Mouse (Mus musculus) thymus, adult 18-20 months (tissue): ENCODE measurements around the gene Gbf1.
A peak's percentile ranks its signal among the peaks of the same experiment; 100 is the strongest.
"Not testable (repeated sequence)": the region's sequence is repeated elsewhere in the genome, so short reads cannot be mapped to it uniquely, and the experiment has no call there.

Experiments used
- DNase-seq, 2 experiments: peaks; one replicate each; pipeline ENCODE4 v3.0.0; 2022; ENCODE audit warnings: mixed read lengths in 2 of 2

Gbf1 gene

GRCm38 (mm10) chr19:46152127-46152803, at the start of gene Gbf1:
Gene Gbf1, plus strand, starts transcription at chr19:46152509.
- DNase-seq = peak; percentile 85 to 95

DNA sequence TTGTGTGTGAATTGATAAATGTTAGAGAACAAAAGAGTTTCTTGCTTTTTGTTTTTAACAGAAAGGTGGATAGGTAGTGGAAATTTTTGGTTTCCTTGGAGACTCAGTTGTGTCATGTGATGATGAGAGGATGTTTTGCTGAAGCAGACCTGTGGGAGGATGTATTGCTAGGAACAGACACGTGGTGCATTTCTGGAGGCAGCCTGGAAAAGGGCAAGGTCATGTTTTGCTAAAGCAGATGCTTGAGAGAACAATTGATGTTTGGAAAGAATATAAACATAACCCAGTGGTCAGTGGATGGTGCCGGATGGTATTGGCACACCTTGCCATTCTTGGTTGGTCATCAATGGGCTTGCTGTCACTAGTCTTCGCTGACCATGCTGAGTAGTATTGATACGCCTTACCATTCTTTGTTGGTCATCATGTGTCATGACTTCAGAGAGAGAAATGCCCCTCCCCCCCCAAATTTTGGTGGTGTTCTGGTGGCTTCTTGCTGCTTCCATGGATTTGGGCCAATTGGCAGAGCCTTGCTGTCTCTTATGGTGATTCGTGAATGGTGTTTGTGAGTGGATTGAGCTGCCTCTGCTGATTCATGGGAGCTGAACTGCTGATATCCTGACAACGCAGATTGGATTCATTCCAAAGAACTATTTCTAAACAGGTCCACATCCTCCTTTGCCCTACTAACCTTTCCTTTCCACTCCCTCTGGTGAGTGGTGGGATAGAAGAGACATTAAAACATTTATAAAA, 48.7 kb upstream of the Gbf1 start:
- DNase-seq = no peak

- DNase-seq = no peak
These were observed 48.1 kb upstream of the Gbf1 start for GRCm38 (mm10) chr19:46104187-46104557.

DNA sequence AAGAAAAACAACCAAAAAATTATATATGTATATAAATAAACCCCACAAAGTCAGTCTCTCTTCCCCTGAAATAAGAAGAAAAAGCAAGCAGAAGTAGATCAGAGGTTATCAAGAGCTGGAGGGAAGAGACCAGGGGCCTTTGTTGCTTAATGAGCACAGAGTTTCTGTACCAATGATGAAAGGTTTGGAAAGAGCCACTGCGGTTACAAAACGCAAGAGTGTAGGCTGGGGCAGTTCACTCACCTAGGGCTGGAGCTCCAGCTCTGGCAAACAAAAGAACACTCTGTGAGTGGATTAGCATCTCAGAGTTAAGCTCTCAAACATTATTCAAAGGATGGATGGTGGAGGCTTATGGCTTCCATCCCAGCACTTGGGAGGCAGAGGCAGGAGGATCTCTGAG, 42.1 kb upstream of the Gbf1 start:
- DNase-seq = no peak

DNA sequence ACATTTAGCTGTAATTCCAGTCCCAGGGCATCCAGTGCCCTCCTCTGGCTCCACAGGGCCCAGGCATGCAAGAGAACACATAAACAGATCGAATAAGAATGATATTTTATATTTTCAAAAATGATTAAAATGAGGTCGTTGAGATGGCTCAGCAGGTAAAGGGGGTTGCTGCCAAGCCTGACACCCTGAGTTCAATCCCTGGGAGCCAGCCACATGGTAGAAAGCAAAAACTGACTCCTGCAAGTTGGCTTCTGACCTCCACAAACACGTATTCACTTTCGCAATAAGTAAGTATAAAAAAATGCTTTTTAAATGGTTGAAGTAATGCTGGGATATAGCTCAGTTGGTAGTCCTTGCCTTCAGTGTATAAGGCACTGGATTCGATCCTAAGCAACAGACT, 41.5 kb upstream of the Gbf1 start:
- no peak for DNase-seq

GRCm38 (mm10) chr19:46114617-46115016, 37.7 kb upstream of the Gbf1 start:
- DNase-seq = no peak

GRCm38 (mm10) chr19:46119458-46119857, 32.9 kb upstream of the Gbf1 start:
- no peak for DNase-seq

DNA sequence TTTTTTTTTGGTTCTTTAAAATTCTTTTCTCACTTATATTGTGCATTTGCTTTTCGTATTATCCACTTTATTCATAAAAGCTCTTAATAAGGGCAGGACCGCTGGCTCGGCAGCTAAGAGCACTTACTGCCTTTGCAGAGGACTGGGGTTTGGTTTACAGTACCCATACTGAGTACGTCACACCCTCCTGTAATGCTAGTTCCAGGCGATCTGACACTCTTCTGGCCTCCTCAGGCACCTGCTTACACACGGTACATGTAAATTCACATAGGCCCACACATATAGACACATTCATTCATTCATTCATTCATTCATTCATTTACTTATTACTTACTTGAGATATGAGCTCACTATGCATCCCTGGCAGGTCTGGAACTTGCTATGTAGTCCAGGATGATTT, 31.4 kb upstream of the Gbf1 start:
- no peak for DNase-seq

- DNase-seq = no peak
These were observed 28.4 kb upstream of the Gbf1 start for GRCm38 (mm10) chr19:46123876-46124275.

GRCm38 (mm10) chr19:46124651-46125050, 27.7 kb upstream of the Gbf1 start:
- no peak for DNase-seq

DNA sequence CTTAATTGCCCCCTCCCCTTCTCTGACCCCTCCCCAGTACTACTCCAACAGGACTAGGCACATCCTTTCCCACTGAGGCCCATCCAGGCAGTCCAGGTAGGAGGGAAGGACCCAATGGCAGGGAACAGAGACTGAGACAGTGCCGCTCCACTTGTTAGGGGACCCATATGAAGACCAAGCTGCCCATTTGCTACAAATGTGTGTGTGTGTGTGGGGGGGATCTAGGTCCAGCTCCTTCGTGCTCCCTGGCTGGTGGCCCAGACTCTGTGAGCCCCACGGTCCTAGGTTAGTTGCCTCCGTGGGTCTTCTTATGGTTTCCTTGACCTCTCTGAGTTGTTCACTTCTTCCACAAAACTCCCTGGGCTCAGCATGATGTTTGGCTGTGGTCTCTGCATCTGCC, 26.0 kb upstream of the Gbf1 start:
- DNase-seq = no peak

DNA sequence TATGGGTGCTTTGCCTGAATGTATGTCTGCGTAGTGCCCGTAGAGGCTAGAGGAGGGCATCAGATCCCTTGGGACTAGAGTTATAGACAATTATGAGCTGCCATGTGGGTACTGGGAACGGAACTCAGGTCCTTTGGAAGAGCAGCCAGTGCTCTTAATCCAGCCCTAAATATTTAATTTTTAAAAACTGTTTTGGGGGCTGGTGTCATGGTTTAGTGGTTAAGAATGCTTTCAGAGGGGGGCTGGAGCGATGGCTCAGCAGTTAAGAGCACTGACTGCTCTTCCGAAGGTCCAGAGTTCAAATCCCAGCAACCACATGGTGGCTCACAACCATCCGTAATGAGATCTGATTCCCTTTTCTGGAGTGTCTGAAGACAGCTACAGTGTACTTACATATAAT, 22.6 kb upstream of the Gbf1 start:
- DNase-seq = not testable (repeated sequence)

DNA sequence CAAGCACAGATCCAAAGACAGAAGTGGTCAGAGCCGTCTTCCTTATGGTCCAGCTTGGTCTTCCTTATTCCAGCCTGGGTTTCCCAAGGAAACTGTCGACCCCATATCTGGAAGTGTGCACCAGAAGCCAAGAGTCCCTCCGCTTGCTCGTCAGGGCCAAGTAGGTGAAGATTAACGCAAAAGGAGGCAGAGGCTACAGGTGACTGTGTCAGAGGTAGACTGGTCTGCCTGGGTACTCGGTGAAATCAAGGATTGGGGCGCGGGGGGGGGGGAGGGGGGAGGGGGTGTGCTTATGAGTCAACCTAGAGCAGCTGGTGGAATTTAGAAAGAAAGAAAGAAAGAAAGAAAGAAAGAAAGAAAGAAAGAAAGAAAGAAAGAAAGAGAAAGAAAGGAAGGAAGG, 21.0 kb upstream of the Gbf1 start:
- DNase-seq = no peak

DNA sequence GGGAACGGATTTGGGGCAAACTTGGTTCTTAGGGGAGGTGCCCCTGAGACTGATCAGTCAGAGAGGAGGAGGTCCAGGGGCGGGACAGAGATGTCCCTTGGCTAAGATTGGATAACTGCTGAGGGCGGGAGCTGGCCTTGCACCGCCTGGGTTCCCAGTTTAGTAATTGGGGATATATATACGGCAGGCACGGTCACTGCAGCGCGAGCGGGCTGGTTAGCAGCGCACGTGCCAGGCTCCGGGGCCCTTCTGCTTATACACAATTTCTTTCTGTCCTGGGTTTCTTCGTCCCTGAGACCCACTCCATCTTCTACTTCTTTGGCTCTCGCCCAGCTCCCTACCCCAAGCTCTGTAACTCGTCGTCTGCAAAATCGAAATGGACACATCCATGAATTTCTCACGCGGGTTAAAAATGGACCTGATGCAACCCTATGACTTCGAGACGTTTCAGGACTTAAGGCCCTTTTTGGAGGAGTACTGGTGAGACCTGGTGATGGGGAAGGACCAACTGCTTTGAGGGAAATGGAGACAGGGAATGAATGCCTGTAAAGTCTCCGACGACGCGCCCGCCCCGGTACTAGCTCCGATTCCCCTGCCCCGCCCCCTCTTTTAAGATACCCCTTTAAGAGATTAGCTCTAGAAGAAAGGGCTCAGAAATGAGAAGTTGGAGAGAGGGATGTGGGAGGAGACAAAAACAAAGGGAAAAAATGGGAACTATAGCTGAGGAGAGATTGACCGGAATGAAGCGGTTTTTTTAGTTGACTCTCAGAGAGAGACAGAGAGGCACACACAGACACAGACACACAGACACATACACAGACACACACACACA, 20.4 kb upstream of the Gbf1 start, which contains the start of gene Elovl3:
TSS of gene Elovl3 (plus strand) at position 204 of the 832 bp plus-strand sequence.
- DNase-seq = no peak

- DNase-seq = no peak
These were observed 19.7 kb upstream of the Gbf1 start for GRCm38 (mm10) chr19:46132577-46132976.

DNA sequence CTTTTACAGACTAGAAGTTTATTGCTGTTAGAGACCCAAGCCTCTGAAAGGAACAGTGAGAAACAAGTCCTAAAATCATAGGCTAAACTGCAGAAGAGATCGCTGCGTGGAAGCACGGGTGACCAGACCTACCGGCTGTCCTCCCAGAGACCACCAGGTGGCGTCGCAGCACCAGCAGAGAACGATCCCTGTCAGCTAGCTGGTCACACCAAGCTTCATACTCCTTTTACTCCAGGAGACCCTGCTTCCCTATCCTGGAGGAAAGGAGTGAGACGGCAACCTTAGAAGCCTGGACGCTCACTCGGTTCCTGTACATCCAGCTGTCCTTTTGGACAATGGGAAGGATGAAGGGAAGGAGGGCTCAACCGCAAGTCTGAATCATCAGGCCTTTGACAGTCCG, 17.0 kb upstream of the Gbf1 start:
- DNase-seq = peak; percentile 55 to 58

DNA sequence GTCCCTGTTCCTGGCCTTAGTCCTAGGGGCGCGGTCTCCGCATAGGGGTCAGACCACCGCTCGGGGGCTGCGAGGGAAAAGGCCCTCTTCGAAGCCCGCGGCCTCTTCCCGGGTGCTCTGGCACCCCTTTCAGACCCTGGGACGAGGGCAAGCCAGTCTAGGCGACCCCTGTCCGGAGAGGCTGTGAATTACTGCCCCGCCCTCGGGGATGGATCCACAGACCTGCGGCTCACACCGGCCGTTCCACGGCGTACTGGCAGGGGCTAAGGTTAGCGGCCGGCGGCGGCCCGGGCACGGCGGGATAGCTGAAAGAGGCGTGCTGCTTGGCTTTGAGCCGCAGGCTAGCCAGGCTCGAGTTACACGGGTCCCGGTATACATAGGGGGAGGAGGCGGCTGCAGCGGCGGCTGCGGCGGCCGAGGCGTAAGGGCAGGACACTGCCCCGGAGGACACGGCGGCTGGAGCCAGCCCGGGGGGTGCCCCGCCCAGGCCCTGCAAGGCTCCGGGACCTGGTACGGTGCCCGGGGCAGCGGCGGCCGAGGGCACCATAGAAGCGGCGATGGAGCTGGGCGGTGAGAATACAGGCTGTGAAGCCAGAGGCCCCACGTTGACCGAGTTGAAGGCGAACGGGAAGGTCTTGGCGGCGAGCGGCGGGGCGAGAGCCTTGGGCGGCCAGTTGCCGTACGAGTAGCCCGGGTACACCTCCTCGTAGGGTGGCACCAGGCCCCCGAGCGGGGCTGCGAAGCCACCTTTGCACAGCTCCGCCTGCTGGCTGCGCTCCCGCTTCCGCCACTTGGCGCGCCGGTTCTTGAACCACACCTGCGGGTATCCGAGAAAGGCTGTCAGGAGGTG, 16.3 kb upstream of the Gbf1 start:
- DNase-seq = peak; percentile 73

- peak; percentile 52 to 60 for DNase-seq
These were observed 15.4 kb upstream of the Gbf1 start for GRCm38 (mm10) chr19:46136639-46137580.

- no peak for DNase-seq
These were observed 12.0 kb upstream of the Gbf1 start for GRCm38 (mm10) chr19:46140324-46140723.

DNA sequence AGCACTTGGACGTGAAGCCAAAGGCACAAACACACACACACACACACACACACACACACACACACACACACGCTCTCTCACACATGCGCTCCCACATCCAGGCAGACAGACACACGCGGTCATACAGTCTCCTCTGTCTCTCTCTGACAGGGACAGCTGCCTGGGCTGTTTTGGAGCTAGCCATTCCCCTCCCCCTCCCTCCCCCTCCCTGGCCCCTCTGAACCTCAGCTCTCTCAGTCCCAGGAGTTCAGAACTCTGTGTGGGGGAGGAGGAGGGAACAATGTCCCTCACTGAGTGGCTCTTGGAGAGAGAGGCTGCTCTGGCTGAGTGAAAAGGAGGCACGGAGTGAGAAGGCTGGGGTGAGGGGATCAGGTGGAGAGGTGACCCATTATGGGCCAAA, 11.2 kb upstream of the Gbf1 start:
- no peak for DNase-seq
